Mouse (Mus musculus) ES-Bruce4 (cell line): ENCODE measurements at regions not wholly inside any gene's neighbourhood (a gene's known extent, or its start where the extent isn't known, plus 50 kb on each side); places are given as distances from the start of the nearest gene placed in this dataset.
A peak's percentile ranks its signal among the peaks of the same experiment; 100 is the strongest.

Experiments
- H3K27ac ChIP-seq: 2 replicates; pipeline ENCODE4 v1.5.1; 2012; ENCODE audit warnings: low read length, inconsistent platforms; ENCODE audit not compliant: insufficient read depth
- H3K27me3 ChIP-seq: 2 replicates; pipeline ENCODE4 v1.6.1; 2012; ENCODE audit warnings: mild to moderate bottlenecking, low read length, inconsistent platforms; ENCODE audit not compliant: control insufficient read depth, poor library complexity, insufficient read depth, severe bottlenecking
- H3K36me3 ChIP-seq: 2 replicates; pipeline ENCODE4 v1.6.1; 2012; ENCODE audit warnings: inconsistent platforms, mild to moderate bottlenecking, low read length, moderate library complexity; ENCODE audit not compliant: control insufficient read depth, poor library complexity, insufficient read depth, severe bottlenecking
- H3K4me1 ChIP-seq: one replicate; pipeline ENCODE4 v1.8.1; 2011; ENCODE audit warnings: low read length; ENCODE audit not compliant: control insufficient read depth, insufficient read depth
- H3K4me3 ChIP-seq: 2 replicates; pipeline ENCODE4 v1.5.1; 2011; ENCODE audit warnings: low read depth, mild to moderate bottlenecking, low read length
- H3K9ac ChIP-seq: 2 replicates; pipeline ENCODE4 v1.6.1; 2012; ENCODE audit warnings: low read depth, mild to moderate bottlenecking, inconsistent platforms; ENCODE audit not compliant: poor library complexity, severe bottlenecking
- H3K9me3 ChIP-seq: replicated peaks from 2 replicates; pipeline ENCODE4 v1.6.1; 2012; ENCODE audit warnings: mild to moderate bottlenecking, low read length, inconsistent platforms; ENCODE audit not compliant: control insufficient read depth, poor library complexity, insufficient read depth, severe bottlenecking
- CTCF ChIP-seq: IDR thresholded peaks from one replicate; pipeline ENCODE4 v1.8.1; 2011; ENCODE audit warnings: low read depth, low read length
- EP300 ChIP-seq: IDR thresholded peaks from 2 replicates; pipeline ENCODE4 v1.6.1; 2011; ENCODE audit warnings: low read depth, low read length; ENCODE audit not compliant: insufficient read depth
- POLR2A ChIP-seq: IDR thresholded peaks from one replicate; pipeline ENCODE4 v1.8.1; 2011; ENCODE audit warnings: low read length; ENCODE audit not compliant: insufficient read depth

- Histone ChIP-seq H3K4me3 (no peak overlapping the region), H3K27me3 (no peaks in the 10 kb centered on the region), H3K4me1 (no peaks in the 10 kb centered on the region), H3K9ac (no peak overlapping the region), H3K27ac (peak overlapping the region; percentile 56), H3K9me3 (no peaks in the 10 kb centered on the region), H3K36me3 (no peaks in the 10 kb centered on the region)
- TF ChIP-seq CTCF (no peak), EP300 (no peak), POLR2A (no peak)
Measured at GRCm38 (mm10) chr9:76695547-76695946, 128.6 kb upstream of the Fam83b start.

- H3K9ac ChIP-seq: no peak overlapping the region
- H3K36me3 ChIP-seq: no peaks in the 10 kb centered on the region
- no peaks in the 10 kb centered on the region for H3K9me3 ChIP-seq
- no peaks in the 10 kb centered on the region for H3K4me1 ChIP-seq
- TF ChIP-seq CTCF (no peak), EP300 (no peak), POLR2A (no peak)
- no peak overlapping the region for H3K27ac ChIP-seq
- H3K4me3 ChIP-seq: no peak overlapping the region
- H3K27me3 ChIP-seq: no peaks in the 10 kb centered on the region
Measured at GRCm38 (mm10) chr9:76692976-76693375, 126.1 kb upstream of the Fam83b start.

- Histone ChIP-seq H3K4me1 (no peaks in the 10 kb centered on the region), H3K27ac (no peak overlapping the region), H3K36me3 (no peaks in the 10 kb centered on the region), H3K9me3 (no peaks in the 10 kb centered on the region), H3K27me3 (no peaks in the 10 kb centered on the region; the same call in 1 of the 2 replicates), H3K4me3 (no peak overlapping the region), H3K9ac (no peak overlapping the region)
- TF ChIP-seq POLR2A (no peak), CTCF (peak; percentile 58)
Measured at GRCm38 (mm10) chr9:76660848-76661247, 93.9 kb upstream of the Fam83b start.

GRCm38 (mm10) chr9:76659798-76660197, 92.9 kb upstream of the Fam83b start:
- H3K27ac ChIP-seq: no peak overlapping the region
- H3K9me3 ChIP-seq: no peaks in the 10 kb centered on the region
- no peaks in the 10 kb centered on the region for H3K36me3 ChIP-seq
- H3K27me3 ChIP-seq: no peaks in the 10 kb centered on the region; the same call in 1 of the 2 replicates
- H3K4me3 ChIP-seq: no peak overlapping the region
- TF ChIP-seq POLR2A (no peak), EP300 (no peak), CTCF (no peak)
- no peak overlapping the region for H3K9ac ChIP-seq
- no peaks in the 10 kb centered on the region for H3K4me1 ChIP-seq

GRCm38 (mm10) chr9:76653311-76653710, 86.4 kb upstream of the Fam83b start:
- H3K9ac ChIP-seq: no peak overlapping the region
- no peak overlapping the region for H3K4me3 ChIP-seq
- H3K4me1 ChIP-seq: no peaks in the 10 kb centered on the region
- no peaks in the 10 kb centered on the region for H3K27me3 ChIP-seq
- H3K36me3 ChIP-seq: no peaks in the 10 kb centered on the region
- H3K9me3 ChIP-seq: no peaks in the 10 kb centered on the region
- TF ChIP-seq CTCF (no peak), EP300 (no peak), POLR2A (no peak)
- no peak overlapping the region for H3K27ac ChIP-seq

- Histone ChIP-seq H3K9ac (no peak overlapping the region), H3K4me1 (no peaks in the 10 kb centered on the region), H3K9me3 (no peaks in the 10 kb centered on the region), H3K27ac (no peak overlapping the region), H3K36me3 (no peaks in the 10 kb centered on the region), H3K27me3 (no peaks in the 10 kb centered on the region), H3K4me3 (no peak overlapping the region)
- TF ChIP-seq POLR2A (no peak), CTCF (no peak)
Measured at GRCm38 (mm10) chr9:76649484-76649883, 82.6 kb upstream of the Fam83b start.
